Mouse (Mus musculus) mouse embryonic stem cell (cell line): ENCODE measurements at regions not wholly inside any gene's neighbourhood (a gene's known extent, or its start where the extent isn't known, plus 50 kb on each side); places are given as distances from the start of the nearest gene placed in this dataset.
"Not testable (repeated sequence)": the region's sequence is repeated elsewhere in the genome, so short reads cannot be mapped to it uniquely, and the experiment has no call there.

Experiments
- in situ Hi-C, 2 experiments: fragments of 300-500 bp; cut with MboI; formaldehyde crosslinking; loops; 1 replicate in 1 of 2; 3 replicates in 1 of 2; pipeline ENCODE4 v1.14.3; 2019 to 2020; ENCODE audit warnings: low sequenced_read_pairs in 2 of 2, low pct_unique_long_range_greater_than_20kb in 1 of 2, mixed read lengths in 1 of 2; ENCODE audit not compliant: unreplicated experiment in 1 of 2

DNA sequence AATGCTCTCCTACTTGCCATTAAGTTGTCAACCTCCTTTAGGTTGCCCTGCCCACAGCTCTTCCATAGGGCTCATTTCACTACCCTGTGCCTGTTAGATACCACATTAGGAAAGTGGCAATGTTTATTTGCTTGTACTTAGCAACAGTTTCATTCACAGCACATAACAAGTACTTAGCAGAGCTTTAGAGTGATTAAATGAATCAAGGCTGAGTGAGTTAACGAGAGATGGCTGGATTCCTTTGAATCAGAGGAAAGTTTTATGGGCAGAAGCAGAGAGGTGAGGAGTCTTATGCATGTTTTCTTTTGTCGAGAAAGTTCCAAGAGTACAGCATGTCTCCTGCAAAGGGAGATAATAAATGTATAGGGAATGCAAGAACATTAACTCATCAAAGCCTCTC, 60.5 kb downstream of the Ptgs2 start:
- in situ Hi-C loops = no loop called here

DNA sequence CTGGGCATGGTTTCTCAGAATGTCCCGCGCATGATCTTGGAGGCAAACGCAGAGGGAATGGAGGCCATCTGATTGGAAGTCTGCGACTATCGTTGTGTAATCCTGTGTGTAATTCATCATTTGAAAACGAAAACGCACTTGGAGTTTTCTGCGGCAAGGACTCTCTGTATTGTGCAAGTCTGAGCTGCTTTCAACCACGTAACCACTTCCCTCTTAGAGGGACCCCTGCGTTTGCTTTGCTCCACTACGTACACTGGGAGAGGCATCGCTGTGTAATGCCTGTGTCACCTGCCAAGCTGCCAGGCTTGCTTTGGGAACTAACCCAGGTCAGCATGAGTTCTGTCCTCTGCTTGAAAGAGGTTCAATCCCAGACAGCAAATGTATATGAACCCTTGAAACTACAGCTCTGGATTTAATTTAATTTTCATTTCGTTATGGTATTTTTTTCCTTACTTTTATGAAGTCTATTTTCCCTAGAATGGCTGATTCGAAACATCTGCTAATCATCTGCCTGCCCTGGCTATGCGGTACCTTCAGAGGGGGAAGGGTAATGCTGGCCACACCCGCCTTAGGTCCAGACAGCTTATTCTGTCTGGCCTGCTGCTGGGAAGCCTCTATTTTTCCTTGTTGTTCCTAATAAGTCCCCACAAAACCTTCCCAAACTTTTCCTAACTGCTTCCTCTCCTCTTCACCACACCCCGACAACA, 65.2 kb downstream of the Ptgs2 start:
- in situ Hi-C loops = no loop called here

DNA sequence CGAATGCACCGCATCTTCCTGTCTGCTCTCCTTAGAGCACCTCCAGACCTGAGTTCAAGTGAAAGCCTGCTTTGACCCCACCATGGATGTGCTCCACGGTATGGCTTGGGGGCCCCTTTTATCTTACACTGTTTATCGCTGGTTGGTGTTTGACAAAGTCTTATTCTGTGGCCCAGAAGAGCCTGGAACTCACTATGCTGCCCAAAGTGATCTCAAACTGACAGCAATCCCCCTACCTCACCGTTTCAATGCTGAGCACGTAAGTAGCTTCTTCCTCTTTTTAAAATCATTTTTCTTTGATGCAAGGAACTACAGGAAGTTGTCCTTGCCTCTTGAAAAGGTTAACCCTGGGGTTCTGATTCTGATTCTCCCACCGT, 65.8 kb downstream of the Ptgs2 start:
- in situ Hi-C loops = no loop called here

DNA sequence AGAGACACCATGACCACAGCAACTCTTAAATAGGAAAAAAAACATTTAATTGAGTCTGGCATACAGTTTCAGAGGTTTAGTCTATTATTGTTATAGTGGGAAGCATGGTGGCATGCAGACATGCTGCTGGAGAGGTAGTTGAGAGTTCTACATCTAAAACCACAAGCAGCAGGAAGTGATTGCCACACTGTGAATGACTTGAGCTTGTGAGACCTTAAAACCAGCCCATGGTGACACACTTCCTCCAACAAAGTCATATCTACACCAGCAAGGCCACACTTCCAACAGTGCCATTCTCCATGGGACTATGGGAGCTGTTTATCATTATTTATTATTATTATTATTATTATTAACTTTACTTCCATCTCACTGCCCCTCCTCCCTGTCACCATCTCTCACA, 67.3 kb downstream of the Ptgs2 start:
- in situ Hi-C loops = no loop called here

DNA sequence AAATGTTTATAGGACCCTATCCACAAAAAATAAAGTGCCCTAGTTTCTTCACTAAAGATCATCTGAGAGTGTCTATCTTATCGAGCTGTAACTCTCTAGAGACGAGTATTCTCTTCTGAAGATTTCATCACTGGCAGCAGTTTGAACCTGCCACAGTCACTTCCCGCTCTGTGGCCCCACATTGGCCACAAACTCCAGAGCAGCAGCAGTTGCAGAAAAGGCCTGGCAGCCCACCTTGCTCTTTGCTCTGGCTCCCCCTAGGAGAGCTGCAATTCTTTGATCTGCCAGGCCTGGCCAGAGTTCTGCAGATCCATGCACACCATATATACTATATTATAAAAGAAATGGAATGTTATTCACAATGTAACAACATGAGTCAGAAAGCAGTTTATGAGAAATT, 74.4 kb downstream of the Ptgs2 start:
- in situ Hi-C loops = no loop called here

DNA sequence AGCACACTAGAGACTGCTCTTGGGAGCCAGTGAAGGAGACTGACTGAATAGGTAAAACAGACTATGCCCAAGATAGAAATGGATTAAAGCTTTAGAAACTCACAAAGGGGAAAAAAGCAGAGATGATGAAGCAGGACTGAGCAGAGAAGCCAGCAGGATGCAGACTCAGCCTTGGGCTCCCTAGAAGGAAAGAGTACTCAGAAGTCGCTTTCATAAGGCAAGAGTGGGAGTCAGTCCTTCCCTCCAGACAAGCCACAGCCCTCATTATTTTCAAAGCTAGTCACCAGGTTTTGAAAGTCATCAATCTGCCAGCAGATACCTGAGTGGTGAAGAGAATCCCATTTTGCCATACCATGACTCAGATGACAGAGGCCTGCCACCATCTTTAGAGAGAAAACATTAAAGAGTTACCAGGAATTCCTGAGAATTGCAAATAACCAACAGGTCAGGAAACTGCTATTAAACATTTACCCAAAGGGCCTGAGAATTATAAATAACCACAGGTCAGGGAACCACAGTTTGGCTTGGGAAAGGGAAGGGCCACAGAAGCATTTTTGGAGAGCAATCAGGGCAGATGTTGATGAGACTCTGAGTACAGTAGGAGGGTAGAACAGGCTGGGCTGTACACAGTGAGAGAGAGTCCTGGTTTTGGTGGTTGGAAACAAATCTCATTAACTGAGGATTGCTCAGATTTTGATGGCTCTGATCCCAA, 77.4 kb downstream of the Ptgs2 start:
- in situ Hi-C loops = no loop called here

DNA sequence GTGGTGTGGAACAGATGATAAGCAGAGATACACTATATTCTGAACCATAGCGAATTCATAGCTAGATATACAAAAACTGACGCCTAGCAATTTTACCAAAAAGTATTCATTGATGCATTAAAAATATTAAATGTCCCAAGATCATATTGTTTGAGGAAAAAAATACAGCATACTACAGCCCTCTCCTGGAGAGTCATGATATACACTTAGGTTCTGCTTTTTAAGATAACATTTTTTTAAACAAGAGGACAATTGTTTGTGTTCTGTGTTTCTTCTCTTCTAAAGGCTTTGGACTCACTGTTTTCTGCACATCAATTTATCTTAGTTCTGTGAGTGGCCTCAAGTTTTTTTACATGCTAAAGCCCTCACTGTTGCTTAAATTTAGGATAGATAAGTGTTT, 102.2 kb downstream of the Ptgs2 start:
- in situ Hi-C loops = no loop called here

DNA sequence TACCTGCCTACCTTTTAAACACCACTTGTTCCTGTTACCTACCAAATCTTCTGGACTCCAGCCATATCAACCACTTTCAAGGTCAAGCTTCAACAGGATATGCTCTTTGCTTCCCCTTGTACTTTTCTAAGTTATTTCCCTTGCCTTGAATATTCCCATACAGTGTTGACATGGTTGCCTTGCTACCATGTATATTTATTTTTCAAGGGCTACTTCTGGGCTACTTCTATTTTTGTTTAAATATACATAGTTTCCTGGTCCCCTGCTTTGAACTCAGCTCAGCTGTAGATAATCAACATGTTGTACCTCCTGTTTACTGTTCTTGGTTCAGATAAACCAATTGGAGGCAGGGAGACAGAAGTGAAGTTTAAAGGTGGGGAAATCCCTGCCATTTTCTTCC, 106.8 kb upstream of the Pdc start:
- in situ Hi-C loops = no loop called here

DNA sequence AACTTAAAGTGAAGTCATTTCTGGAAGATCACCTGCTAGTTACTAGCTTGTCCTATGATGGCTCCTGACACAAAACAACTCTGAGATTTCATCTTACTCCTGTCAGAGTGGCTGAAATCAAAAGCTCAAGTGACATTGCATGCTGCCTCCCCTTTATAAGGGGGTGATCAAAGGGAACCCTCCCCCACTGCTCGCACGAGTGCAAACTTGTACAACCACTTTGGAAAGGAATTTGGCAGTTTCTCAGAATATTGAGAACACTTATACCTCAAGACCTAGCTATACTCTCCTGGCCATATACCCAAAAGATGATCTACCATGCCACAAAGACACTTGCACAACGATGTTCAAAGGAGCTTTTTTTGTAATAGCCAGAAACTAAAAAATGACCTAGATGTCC, 102.5 kb upstream of the Pdc start:
- in situ Hi-C loops = no loop called here

DNA sequence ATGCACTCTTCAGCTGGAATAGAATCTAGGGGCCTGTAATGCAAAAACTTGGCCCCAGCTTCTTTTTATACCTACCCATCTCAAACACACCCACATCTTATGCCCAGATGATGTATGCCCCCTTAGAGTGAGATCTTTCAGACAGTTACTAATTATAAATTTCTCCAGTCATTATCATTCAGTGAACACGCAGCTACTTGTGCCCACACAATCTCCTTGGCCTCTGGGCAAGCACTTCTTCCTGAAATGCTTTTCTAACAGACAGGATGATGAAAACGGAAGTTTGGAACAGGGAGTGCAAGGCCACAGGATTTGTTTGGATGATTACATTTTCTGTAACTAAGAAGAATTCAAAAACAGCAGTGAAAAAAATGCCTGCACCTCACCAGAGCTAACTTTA, 100.4 kb upstream of the Pdc start:
- in situ Hi-C loops = no loop called here

DNA sequence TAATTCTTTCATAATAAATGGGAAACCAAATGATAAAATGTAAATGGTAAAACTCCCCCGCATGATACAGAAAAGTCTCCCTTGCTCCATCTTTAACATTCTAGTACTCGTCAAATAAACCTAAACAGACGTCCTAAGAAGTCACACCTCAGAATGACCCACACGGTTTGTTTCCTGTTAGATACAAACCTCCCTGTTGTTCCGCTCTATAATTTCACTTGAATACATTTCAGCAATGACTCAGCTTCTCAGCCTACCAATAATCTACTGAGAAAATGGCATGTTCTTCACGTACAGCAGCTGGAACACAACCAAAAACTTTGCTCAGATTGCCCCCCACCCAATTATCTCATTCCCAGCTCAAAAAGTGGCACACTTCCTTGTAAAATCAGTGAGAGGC, 93.7 kb upstream of the Pdc start:
- in situ Hi-C loops = no loop called here

DNA sequence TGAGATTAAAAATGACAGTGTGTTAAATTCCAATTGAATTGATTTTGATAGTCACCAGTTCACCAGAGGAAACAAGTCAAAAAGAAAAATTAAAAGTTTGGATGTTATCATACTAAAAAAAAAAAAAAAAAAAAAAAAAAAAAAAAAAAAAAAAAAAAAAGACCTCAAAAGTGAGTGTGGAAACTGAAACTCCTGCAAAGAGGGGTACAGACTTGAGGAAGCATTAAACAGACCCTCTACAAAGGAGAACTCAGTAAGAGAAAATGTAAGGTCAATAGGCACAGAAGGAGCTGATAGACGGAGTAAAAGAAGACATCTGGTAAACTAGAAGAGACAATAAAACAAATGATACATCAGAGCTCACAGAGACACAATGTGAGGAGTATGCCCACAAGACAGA, 79.7 kb upstream of the Pdc start:
- in situ Hi-C loops = not testable (repeated sequence)

DNA sequence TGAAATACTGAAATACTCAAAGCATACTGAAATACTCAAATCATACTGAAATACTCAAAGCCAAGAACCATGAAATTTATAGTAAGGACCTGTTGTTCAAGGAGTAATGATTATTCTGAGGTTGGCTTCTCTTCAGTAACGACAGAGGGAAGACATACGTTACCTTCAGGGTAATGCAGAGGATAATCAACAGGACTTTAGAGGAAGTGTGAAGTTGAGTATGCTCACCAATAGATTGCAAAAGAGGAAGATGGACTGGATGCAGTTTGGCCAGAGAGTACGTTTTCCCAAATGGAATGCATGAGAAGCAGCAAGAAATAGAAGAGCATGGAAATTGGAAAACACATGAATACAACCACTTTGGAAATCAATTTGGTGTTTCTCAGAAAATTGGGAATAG, 79.1 kb upstream of the Pdc start:
- in situ Hi-C loops = no loop called here

DNA sequence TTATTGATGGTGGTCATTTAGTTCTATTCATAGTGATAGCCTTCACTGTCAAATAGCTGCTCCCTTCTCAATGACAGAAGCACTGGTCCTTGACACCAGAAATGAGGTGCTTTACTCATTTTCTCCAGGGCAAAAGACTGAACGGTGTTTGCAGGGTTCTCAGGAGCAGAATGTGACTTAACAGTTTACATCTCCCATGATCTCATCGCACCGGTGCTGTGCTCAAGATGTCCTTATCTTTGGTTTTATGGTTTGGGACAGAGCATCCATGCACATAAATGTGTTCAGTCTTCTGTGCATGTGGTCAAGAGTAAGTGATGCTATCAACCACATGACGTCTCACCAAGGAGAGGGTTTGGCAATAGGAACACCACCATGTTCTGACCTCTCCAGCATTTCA, 78.1 kb upstream of the Pdc start:
- in situ Hi-C loops = no loop called here

DNA sequence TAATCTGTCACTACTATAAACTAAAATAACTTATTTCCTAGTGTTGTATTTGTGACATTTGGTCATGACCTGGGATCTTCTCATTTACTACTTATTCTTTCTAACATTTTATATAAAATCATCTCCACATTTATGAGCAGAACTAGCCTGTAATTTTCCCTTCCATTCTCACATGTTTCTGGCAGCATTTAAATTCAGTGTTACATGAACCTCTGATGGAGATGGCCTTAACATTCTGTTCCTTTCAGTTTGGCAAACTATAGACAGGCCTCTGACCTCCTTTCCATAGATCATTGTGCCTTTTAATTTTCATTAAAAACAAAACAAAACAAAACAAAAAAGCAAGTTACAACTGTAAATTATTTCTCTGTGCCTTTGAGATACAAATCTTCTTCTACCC, 77.1 kb upstream of the Pdc start:
- in situ Hi-C loops = no loop called here

DNA sequence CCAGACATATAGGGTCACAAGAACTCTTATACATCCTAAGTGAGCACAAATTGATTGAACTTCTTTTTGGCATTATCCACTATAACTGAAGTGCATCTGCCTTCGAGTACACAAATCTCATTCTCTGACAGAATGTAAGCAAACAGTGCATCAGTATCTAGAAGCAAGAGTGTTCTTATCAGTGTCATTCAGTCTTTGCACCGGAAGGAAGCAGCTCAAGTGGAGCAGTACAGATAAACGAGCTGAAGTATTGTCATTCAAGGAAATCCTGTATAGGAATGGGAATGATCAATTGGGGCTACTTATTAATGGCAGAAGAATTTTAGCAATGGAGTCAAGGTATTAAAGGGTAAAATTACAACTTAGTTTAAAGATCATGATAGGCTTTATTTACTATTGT, 74.3 kb upstream of the Pdc start:
- in situ Hi-C loops = no loop called here

DNA sequence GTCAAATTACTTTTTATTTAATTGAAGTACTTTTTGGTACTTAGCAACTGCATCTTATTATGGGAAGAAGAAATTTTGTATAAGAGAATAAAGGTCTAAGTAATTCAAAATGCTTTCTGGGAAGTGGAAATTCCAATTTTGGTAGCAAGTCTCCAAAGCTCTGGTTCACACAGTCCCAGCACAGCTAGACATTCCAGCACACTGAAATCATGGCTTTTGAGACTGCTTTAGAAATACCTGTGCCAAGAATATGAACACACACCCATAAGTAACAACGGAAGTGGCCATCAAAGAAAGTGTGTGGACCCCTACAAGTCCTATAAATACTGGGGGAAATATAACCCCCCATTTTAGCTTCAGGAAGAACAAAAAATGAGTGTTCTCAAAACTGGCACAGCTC, 67.8 kb upstream of the Pdc start:
- in situ Hi-C loops = loop anchor here in 1 of 2 experiments (10.0 kb wide), 1 partner anchor 397 kb away; no protein-coding TSS in a partner anchor

DNA sequence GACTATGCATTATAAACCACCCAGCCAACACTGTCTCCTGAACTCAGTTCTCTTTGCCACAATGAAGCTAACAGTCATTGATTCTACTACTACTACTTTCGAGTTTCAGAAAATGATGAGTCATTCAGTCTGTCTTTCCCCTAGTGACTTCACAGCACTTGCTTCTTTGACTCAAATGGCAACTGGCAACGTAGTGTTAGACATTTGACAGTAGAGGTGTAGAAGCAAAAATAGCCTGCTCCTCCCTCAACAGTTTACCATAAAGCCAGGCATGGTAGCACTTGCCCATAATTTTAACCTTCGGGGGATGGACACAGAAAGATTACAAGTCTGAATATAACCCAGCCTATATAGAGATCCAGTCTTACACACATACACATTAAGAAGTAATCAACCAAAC, 67.3 kb upstream of the Pdc start:
- in situ Hi-C loops = loop anchor here in 1 of 2 experiments (10.0 kb wide), 1 partner anchor 397 kb away; no protein-coding TSS in a partner anchor

DNA sequence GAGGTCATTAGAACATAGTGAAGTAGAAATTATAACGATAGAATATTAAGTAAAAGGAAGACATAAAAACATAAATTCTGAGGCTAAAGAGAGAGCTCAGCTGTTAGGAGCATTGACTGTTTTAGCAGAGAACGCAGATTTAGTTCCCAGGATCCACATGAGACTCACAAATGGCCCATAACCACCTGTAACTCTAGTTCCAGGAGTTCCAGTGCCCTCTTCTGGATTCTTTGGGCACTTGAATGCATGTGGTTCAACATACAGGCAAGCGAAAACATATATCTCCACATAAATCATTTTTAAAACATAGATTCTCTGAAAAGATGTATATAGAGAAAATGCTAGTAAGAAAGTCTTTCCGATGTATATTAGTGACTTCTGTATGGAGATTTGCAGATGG, 61.6 kb upstream of the Pdc start:
- in situ Hi-C loops = loop anchor here in 1 of 2 experiments (10.0 kb wide), 1 partner anchor 403 kb away; no protein-coding TSS in a partner anchor

DNA sequence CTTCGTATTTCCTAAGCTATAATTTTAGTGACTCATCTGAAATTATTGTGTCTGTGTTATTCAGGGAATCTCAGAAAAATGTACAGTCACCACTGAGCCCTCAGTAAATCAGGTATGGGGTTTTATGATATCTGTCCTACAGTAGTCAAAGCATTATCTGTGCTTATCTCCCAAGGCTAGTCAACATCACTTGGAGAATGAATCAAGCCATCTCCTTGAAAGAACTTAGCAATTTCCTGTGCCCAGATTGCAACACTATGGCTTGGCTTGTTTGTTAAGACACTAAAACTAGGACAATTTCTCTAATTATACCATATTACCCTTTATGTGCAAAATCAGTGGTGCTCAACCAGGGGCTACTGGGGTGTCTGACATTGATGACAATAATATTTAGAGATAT, 58.9 kb upstream of the Pdc start:
- in situ Hi-C loops = loop anchor here in 1 of 2 experiments (5.0 kb wide), 1 partner anchor 408 kb away; no protein-coding TSS in a partner anchor
